Mouse (Mus musculus) olfactory bulb, adult 2 months (tissue): ENCODE data around the gene Cldn19.

Experiments used
- CTCF ChIP-seq: fragments of 200-500 bp; IDR thresholded peaks from 2 replicates; pipeline ENCODE4 v1.5.1; 2012; ENCODE audit warnings: low read depth, mild to moderate bottlenecking, low read length, moderate library complexity; ENCODE audit not compliant: insufficient read depth
- POLR2A ChIP-seq: fragments of 200-500 bp; IDR thresholded peaks from 2 replicates; pipeline ENCODE4 v1.6.1; 2012; ENCODE audit warnings: mild to moderate bottlenecking, low read depth, low read length, moderate library complexity; ENCODE audit not compliant: insufficient read depth

- TF ChIP-seq CTCF: no peak
- TF ChIP-seq POLR2A: no peak
Measured at GRCm38 (mm10) chr4:119285336-119285735, 30.1 kb downstream of the Cldn19 start.
